Mouse (Mus musculus): ENCODE data around the gene Cnbd2. TPM values are rescaled to one million over a fixed set of nuclear protein-coding genes. Genes with fewer than 3 reads are reported as not detected.

Gene Cnbd2
- total RNA-seq, 4 experiments from 2014 or later, result 2.4 to 5.1 (median 3.2) TPM

Small RNA genes lying within 50 kb of the gene (microRNA-seq; reads per million reads assigned to microRNA genes)
- gene Gm22758 (0 reads per million in 2 experiments), gene Gm22759 (0 reads per million in 2 experiments)

Other genes with a start within 250 kb of the Cnbd2 start
- gene Spag4, start 247.1 kb upstream of the Cnbd2 start, total RNA-seq (2022), result 1 to 10 TPM; 2.2 to 7.1 (median 4.4) TPM
- 10 to 100 TPM; 45.5 to 63.4 (median 53.0) TPM for gene Cpne1, start 200.3 kb upstream of the Cnbd2 start, total RNA-seq (2022)
- 10 to 100 TPM; 18.9 to 39.2 (median 28.6) TPM for gene Rbm12, start 200.3 kb upstream of the Cnbd2 start, total RNA-seq (2022)
- gene Gm28036, start 185.2 kb upstream of the Cnbd2 start, total RNA-seq (2022), result 10 to 100 TPM; 18.9 to 32.6 (median 24.2) TPM
- gene Romo1, start 168.3 kb upstream of the Cnbd2 start, total RNA-seq (2022), result 100 to 1,000 TPM; 238 to 388 (median 304) TPM
- gene Nfs1, start 168.1 kb upstream of the Cnbd2 start, total RNA-seq (2022), result 100 to 1,000 TPM in 2 of 4 experiments, 10 to 100 TPM in 2; 93.4 to 102 (median 100) TPM
- 100 to 1,000 TPM; 313 to 619 (median 423) TPM for gene Rbm39, start 132.1 kb upstream of the Cnbd2 start, total RNA-seq (2022)
- gene Phf20, start 115.8 kb upstream of the Cnbd2 start, total RNA-seq (2022), result 10 to 100 TPM; 44.2 to 79.9 (median 57.6) TPM
- 100 to 1,000 TPM in 3 of 4 experiments, 10 to 100 TPM in 1; 98.3 to 137 (median 105) TPM for gene Scand1, start 405 bp downstream of the Cnbd2 start, total RNA-seq (2022)
- gene Epb41l1, start 108.6 kb downstream of the Cnbd2 start, total RNA-seq (2022), result 100 to 1,000 TPM in 2 of 4 experiments, 10 to 100 TPM in 2; 72.4 to 109 (median 91.3) TPM
- 10 to 100 TPM; 38.9 to 51.9 (median 47.2) TPM for gene Aar2, start 235.3 kb downstream of the Cnbd2 start, total RNA-seq (2022)

Data from adrenal gland, adult 8-10 months (tissue).